Mouse (Mus musculus) megakaryocyte, embryonic 14.5 days (primary cell): ENCODE measurements around the gene Stk32c. TPM values are rescaled to one million over a fixed set of nuclear protein-coding genes. Genes with fewer than 3 reads are reported as not detected.

Experiments used
- H3K27me3 ChIP-seq: replicated peaks from 2 replicates; pipeline ENCODE3; 2012; ENCODE audit warnings: inconsistent platforms
- H3K36me3 ChIP-seq: replicated peaks from 2 replicates; pipeline ENCODE3; 2012; ENCODE audit warnings: low read length, inconsistent platforms, mixed read lengths
- H3K4me1 ChIP-seq: 2 replicates; pipeline ENCODE4 v1.6.1; 2012; ENCODE audit warnings: inconsistent platforms
- H3K4me3 ChIP-seq: replicated peaks from 2 replicates; pipeline ENCODE3; 2012; ENCODE audit warnings: moderate library complexity, mild to moderate bottlenecking, inconsistent platforms
- H3K9me3 ChIP-seq: 2 replicates; pipeline ENCODE4 v1.6.1; 2012; ENCODE audit warnings: inconsistent platforms
- FLI1 ChIP-seq: IDR thresholded peaks from 2 replicates; pipeline ENCODE4 v1.6.1; 2012; ENCODE audit warnings: low read length, inconsistent platforms, mixed read lengths
- GATA1 ChIP-seq: IDR thresholded peaks from 3 replicates; pipeline ENCODE4 v1.6.1; 2012; ENCODE audit warnings: mixed read lengths, low read length, inconsistent platforms, borderline replicate concordance
- polyA plus RNA-seq: library from polyadenylated mRNA; stranded (reverse); fragments of >175 nt; gene quantifications from 2 replicates; pipeline ENCODE4 v1.2.3, GENCODE M21; 2012; ENCODE audit warnings: low replicate concordance; ENCODE audit not compliant: insufficient read depth

The Stk32c gene
- polyA plus RNA-seq, 1 experiment, result not detected

DNA sequence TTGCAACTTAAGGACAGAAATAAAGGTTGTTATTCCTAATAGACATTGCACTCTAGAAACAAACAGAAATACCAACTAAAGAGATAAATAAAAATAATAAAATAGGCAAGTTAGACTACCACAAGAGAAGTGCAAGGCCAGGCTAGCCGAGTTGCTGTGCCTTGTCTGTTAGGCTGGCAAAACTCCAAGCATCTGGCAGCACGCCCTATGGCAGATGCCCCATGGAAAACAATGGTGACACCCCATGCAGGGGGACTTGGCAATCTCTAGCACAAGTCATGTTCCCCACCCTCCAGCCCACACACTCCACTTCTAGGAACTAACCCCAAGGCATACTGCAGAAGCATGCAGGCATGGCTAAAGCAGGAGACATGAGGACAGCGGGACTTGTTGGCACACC lies 79.7 kb downstream of the Stk32c start:
- Histone ChIP-seq H3K4me3 (no peak overlapping the region), H3K36me3 (no peaks in the 10 kb centered on the region), H3K4me1 (peaks cover 29% of the 10 kb centered on the region), H3K9me3 (0 out of 2 replicates have a peak, but pooled peaks cover 6% of the 10 kb centered on the region), H3K27me3 (peaks cover 96% of the 10 kb centered on the region)
- no peak for TF ChIP-seq FLI1
- no peak for TF ChIP-seq GATA1

DNA sequence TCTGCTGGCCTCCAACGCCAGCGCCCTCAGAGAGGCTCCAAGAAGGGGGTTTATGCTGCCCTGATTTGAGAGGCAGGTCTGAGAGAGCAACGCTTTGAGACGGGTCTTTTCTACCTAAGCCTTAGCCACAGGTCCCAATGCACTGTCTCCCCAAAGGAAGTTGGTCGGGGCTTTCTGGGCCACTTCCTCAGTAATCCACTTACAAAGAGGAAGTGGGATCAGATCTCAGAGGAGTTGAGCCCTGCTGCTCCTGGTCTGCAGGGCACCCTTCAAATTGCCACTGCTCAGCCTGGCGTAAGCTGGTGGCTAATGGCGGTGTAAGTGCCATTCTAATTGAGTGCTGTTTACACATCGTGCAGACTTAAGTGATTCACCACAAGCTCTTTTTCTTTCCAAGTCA lies 81.6 kb downstream of the Stk32c start:
- Histone ChIP-seq H3K27me3 (peaks cover 95% of the 10 kb centered on the region), H3K4me1 (peaks cover 29% of the 10 kb centered on the region), H3K9me3 (0 out of 2 replicates have a peak, but pooled peaks cover 7% of the 10 kb centered on the region), H3K36me3 (no peaks in the 10 kb centered on the region), H3K4me3 (no peak overlapping the region)
- TF ChIP-seq FLI1, result no peak
- no peak for TF ChIP-seq GATA1

DNA sequence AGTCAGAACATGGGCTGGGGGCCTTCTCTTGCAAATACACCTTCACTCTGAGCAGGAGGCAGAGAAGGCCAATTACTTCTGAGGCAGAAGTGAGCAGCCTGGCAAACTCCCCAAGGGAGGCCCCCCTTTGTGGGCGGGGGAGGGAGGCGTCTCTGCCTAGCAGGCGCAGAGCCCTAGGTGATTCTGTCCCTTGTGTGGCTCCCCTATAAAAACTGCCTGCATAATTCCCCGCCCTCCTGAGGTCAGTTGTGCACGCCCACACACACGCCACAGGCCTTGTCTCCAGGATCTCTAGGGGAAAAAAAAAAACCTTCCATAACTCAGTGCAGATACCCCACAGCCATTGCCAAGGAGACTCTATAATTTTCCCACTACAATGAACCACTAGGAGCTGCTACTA lies 82.7 kb downstream of the Stk32c start:
- Histone ChIP-seq H3K27me3 (peaks cover 95% of the 10 kb centered on the region), H3K9me3 (0 out of 2 replicates have a peak, but pooled peaks cover 7% of the 10 kb centered on the region), H3K4me1 (peaks cover 35% of the 10 kb centered on the region), H3K36me3 (no peaks in the 10 kb centered on the region), H3K4me3 (no peak overlapping the region)
- TF ChIP-seq FLI1 (no peak), GATA1 (no peak)

DNA sequence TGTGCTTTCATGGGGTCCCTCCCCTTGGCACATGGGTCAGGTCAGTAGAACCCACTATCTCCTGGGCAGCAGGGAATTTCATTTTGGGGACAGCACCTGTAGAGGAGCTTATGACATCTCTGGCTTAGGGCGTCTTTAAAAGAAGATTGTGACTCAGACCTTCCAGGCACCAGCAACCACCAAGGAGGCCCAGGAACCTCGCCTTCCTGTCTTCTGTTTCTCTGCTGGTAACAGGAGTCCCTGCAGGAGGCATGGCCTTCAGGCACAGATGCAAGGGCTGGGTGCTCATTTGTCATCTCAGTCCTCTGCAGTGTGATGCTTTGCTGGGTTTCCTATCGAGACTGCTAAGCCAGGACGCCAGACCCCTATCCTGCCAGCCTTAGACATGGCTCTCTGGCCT lies 84.1 kb downstream of the Stk32c start:
- H3K4me3 ChIP-seq, result no peak overlapping the region
- TF ChIP-seq FLI1 (no peak), GATA1 (no peak)
- H3K4me1 ChIP-seq, result peaks cover 35% of the 10 kb centered on the region
- H3K27me3 ChIP-seq, result peaks cover 93% of the 10 kb centered on the region
- H3K36me3 ChIP-seq, result no peaks in the 10 kb centered on the region
- 0 out of 2 replicates have a peak, but pooled peaks cover 7% of the 10 kb centered on the region for H3K9me3 ChIP-seq

DNA sequence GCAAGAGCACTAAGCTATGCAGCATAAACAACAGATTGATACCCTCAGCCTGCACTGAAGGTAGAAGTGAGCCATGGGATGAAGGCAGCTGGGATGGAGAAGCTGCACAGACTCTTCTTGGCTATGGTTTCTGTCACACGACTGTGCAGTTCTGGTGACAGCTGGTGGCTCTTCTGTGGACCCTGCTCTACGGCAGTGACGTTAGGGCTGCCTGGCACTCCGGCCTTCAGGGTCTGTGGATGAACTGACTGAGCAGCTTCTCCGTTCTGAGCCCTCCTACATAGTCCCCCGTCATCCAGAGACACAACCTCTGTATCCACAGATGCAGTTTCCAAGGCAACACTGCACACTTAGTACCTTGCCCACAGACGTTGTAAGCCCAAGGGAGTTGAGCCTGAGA lies 86.6 kb downstream of the Stk32c start:
- peaks cover 96% of the 10 kb centered on the region for H3K27me3 ChIP-seq
- H3K4me1 ChIP-seq, result peaks cover 32% of the 10 kb centered on the region
- H3K4me3 ChIP-seq, result no peak overlapping the region
- H3K36me3 ChIP-seq, result no peaks in the 10 kb centered on the region
- TF ChIP-seq FLI1 (no peak), GATA1 (no peak)
- 0 out of 2 replicates have a peak, but pooled peaks cover 7% of the 10 kb centered on the region for H3K9me3 ChIP-seq

DNA sequence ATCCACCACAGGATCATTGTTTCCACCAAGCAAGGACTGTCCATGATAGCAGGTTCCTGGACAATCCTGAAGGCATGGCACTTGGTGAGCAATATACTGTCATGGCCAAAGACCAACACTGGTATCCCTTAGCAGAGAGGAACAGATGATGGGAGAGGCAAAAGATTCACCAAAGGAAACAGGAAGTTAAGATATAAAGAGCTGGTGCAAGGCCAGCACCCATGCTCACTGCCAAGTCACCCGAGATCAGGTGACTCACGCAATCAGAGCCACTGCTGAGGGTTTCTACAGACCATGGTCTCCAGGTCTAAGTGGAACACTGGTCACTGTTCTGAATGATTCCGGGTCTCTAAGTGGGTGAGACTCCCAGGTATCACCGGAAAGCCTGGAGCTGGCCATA lies 87.2 kb downstream of the Stk32c start:
- Histone ChIP-seq H3K9me3 (0 out of 2 replicates have a peak, but pooled peaks cover 7% of the 10 kb centered on the region), H3K4me3 (no peak overlapping the region), H3K36me3 (no peaks in the 10 kb centered on the region), H3K4me1 (peaks cover 25% of the 10 kb centered on the region), H3K27me3 (peaks cover 96% of the 10 kb centered on the region)
- no peak for TF ChIP-seq GATA1
- no peak for TF ChIP-seq FLI1

DNA sequence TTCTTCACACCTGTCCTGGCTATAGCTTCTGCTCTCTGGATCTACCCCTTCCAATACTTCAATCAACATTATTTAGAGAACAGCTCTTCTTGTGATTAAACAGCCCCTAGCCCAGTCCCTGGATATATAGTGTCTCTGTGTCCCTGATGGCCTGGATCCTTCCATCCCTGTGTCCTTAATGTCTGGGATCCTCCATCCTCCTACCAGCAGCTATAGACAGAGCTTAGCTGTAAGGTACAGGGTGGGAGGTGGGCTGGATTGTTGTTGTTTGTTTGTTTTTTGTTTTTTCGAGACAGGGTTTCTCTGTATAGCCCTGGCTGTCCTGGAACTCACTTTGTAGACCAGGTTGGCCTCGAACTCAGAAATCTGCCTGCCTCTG lies 93.3 kb downstream of the Stk32c start:
- Histone ChIP-seq H3K36me3 (no peaks in the 10 kb centered on the region), H3K4me3 (no peak overlapping the region), H3K4me1 (no peaks in the 10 kb centered on the region), H3K27me3 (peaks cover 63% of the 10 kb centered on the region), H3K9me3 (no peaks in the 10 kb centered on the region)
- TF ChIP-seq GATA1 (no peak), FLI1 (no peak)

DNA sequence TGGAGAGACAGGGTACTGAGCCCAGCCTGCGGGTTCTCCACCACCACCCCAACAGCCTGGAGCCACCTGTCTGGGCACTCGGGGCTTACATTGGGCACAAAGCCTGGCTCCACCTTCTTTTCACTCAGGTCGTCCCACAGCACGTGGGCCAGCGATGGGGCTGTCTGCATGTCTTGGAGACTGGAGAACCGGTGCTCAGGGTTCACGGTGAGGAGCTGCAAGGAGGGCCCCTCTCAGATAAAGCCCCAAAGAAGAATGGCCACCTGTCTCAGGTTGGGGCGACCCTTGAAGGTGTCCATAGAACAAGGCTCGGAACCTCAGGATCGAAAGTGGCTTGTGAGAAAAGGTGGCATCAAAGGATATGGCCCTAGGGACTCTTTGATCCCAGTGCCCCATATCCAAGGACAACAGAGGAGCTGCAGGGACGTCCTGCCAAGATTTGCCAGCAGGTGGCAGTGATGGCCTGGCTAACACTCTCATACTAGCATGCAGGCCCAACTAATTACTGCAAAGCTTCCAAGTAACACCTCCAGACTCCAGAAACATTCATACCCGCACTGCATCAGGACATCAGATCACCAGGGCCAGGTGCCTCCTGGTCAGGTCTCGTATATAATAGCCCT lies 93.8 kb downstream of the Stk32c start:
- H3K4me3 ChIP-seq, result no peak overlapping the region
- H3K9me3 ChIP-seq, result no peaks in the 10 kb centered on the region
- TF ChIP-seq FLI1 (no peak), GATA1 (no peak)
- no peaks in the 10 kb centered on the region for H3K4me1 ChIP-seq
- H3K27me3 ChIP-seq, result peaks cover 59% of the 10 kb centered on the region
- no peaks in the 10 kb centered on the region for H3K36me3 ChIP-seq

DNA sequence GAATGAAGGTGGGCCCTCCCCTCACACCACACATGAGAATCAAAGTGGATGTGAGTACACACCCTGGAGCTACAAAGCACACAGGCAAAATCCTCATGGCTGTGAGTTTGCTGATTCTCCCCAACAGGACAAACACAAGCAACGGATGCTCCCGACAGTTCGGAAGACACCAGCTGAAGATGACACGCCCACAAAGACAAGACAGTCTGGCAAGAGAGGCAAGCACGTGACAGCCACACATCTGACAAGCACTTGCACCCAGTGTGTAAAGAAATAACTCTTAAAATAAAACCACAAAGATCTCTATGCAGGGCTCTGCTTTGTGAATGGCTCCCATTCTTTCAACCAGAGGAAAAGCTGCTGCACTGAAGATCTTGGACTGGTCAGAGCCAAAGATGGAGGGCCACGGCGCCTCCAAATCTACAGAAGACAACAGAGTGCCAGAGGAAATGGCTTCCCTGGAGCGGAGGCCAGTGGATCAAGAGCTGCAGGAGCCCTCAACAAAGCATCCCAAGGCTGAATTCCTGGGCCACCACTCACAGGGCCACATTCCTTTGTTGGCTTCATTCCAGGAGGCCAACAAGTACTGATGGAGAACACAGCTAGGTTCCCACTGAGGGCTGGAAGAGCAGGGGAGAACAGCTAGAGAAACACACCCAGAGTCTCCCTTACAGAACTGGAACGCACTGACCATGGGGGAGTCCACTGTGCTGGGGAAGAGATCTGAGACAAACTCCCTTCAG lies 105.0 kb downstream of the Stk32c start:
- Histone ChIP-seq H3K9me3 (no peaks in the 10 kb centered on the region), H3K27me3 (peaks cover 66% of the 10 kb centered on the region), H3K4me3 (no peak overlapping the region), H3K36me3 (no peaks in the 10 kb centered on the region), H3K4me1 (no peaks in the 10 kb centered on the region)
- TF ChIP-seq GATA1 (no peak), FLI1 (no peak)

DNA sequence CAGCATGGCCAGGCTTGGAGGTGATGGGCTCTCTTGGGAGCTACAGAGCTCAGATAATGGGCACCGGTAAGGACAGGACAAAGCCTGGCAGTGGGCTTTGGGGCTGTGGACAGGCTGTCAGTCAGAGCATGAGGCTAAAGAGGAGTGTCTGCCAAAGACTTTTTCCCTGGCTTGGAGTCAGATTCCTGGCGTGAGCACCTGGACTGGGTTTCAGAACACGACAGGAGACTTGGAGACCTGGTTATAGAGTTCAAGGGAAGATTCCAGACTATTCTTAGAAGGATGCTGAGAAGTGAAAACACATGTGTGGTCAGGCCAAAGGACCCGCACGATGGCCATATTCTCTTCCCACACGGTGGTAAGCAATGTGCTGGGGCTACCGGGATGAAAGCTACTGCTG lies 107.4 kb downstream of the Stk32c start:
- Histone ChIP-seq H3K36me3 (no peaks in the 10 kb centered on the region), H3K27me3 (peaks cover 83% of the 10 kb centered on the region), H3K9me3 (no peaks in the 10 kb centered on the region), H3K4me3 (no peak overlapping the region), H3K4me1 (no peaks in the 10 kb centered on the region)
- no peak for TF ChIP-seq FLI1
- TF ChIP-seq GATA1, result no peak

DNA sequence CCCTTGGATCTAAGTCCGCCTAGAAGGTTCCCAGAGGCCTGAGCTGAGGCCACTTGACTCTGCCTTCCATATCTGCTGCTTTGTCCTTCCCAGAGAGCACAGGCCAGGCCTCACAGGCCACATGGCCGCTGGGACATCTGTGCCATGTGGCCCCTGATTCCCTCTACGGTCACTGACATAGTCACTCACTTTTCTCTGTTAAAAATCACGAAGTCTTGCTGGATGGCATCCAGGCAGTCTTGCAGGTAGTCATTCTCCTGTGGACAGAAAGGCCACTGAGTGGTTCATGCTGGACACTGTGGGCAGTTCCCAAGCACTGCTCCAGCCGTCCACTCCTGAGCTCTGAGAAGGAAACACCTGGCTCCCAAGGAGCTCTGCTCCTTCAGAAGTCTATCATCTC lies 108.0 kb downstream of the Stk32c start:
- H3K4me3 ChIP-seq, result no peak overlapping the region
- peaks cover 85% of the 10 kb centered on the region for H3K27me3 ChIP-seq
- H3K4me1 ChIP-seq, result no peaks in the 10 kb centered on the region
- no peaks in the 10 kb centered on the region for H3K9me3 ChIP-seq
- TF ChIP-seq GATA1 (no peak), FLI1 (no peak)
- H3K36me3 ChIP-seq, result no peaks in the 10 kb centered on the region
